Mouse (Mus musculus) liver, embryonic 14.5 days (tissue): ENCODE measurements around the gene Vipr1. TPM values are rescaled to one million over a fixed set of nuclear protein-coding genes. Genes with fewer than 3 reads are reported as not detected.
A peak's percentile ranks its signal among the peaks of the same experiment; 100 is the strongest.

Experiments
- ATAC-seq: fragments of 200-750 bp; cut with Nextera tagmentation; 2 replicates; pipeline ENCODE4 v1.8.0; 2017; ENCODE audit warnings: moderate number of reproducible peaks, mild to moderate bottlenecking, moderate library complexity; ENCODE audit not compliant: insufficient read depth
- DNase-seq, 3 experiments: peaks; one replicate each; pipeline ENCODE4 v3.0.0-alpha.2; 2012 to 2013; ENCODE audit warnings: low read depth in 3 of 3, low spot score in 3 of 3
- H3K27ac ChIP-seq: fragments of 300-500 bp; sonication (generic); 2 replicates; pipeline ENCODE4 v1.5.1; 2014; ENCODE audit warnings: moderate library complexity, mild to moderate bottlenecking, control low read depth, inconsistent platforms
- H3K27me3 ChIP-seq: fragments of 300-500 bp; sonication (generic); 2 replicates; pipeline ENCODE4 v1.6.1; 2014; ENCODE audit warnings: mild to moderate bottlenecking, low read length, moderate library complexity; ENCODE audit not compliant: control insufficient read depth, insufficient read depth
- H3K36me3 ChIP-seq: fragments of 300-500 bp; sonication (generic); replicated peaks from 2 replicates; pipeline ENCODE4 v1.6.1; 2014; ENCODE audit warnings: low read depth; ENCODE audit not compliant: control insufficient read depth, insufficient read depth
- H3K4me1 ChIP-seq, 2 experiments: fragments of 200-500 bp in 1 of 2; fragments of 300-500 bp in 1 of 2; sonication (generic) in 1 of 2; replicated peaks; 2 replicates each; pipeline ENCODE4 v1.6.1; 2012 to 2014; ENCODE audit warnings: antibody characterized with exemption in 1 of 2, inconsistent platforms in 1 of 2, low read length in 1 of 2; ENCODE audit not compliant: control insufficient read depth in 2 of 2, insufficient read depth in 2 of 2
- H3K4me2 ChIP-seq: fragments of 300-500 bp; sonication (generic); 2 replicates; pipeline ENCODE4 v1.6.1; 2014; ENCODE audit warnings: low read depth, mild to moderate bottlenecking, control low read depth, moderate library complexity
- H3K4me3 ChIP-seq, 2 experiments: fragments of 200-500 bp in 1 of 2; fragments of 300-500 bp in 1 of 2; sonication (generic) in 1 of 2; 2 replicates each; pipeline ENCODE4 v1.5.1; 2012 to 2014; ENCODE audit warnings: low read depth in 2 of 2, low read length in 2 of 2, mild to moderate bottlenecking in 2 of 2, control low read depth in 1 of 2, inconsistent platforms in 1 of 2, moderate library complexity in 1 of 2; ENCODE audit not compliant: insufficient read depth in 1 of 2
- H3K9ac ChIP-seq: fragments of 300-500 bp; sonication (generic); replicated peaks from 2 replicates; pipeline ENCODE4 v1.6.1; 2014; ENCODE audit warnings: mild to moderate bottlenecking, control low read depth, moderate library complexity
- H3K9me3 ChIP-seq: fragments of 300-500 bp; sonication (generic); 2 replicates; pipeline ENCODE4 v1.6.1; 2016; ENCODE audit warnings: low read length, mixed read lengths; ENCODE audit not compliant: control insufficient read depth
- CTCF ChIP-seq: IDR thresholded peaks from 2 replicates; pipeline ENCODE4 v1.5.1; 2016; ENCODE audit warnings: antibody characterized with exemption, low read depth, control low read depth
- EP300 ChIP-seq: IDR thresholded peaks from 2 replicates; pipeline ENCODE4 v1.6.1; 2016; ENCODE audit warnings: antibody characterized with exemption, low read depth
- WGBS: fragments of 180-500 bp; shearing (Covaris S2); extraction: QIAGEN DNeasy Blood & Tissue Kit; methylation state at CpG from one replicate; pipeline ENCODE4 v1.1.7; 2014; ENCODE audit not compliant: insufficient replicate concordance; 5-methylcytosine and 5-hydroxymethylcytosine counted together
- polyA plus RNA-seq, 2 experiments: library from polyadenylated mRNA; depleted of rRNA in 1 of 2; stranded (reverse) in 1 of 2; unstranded in 1 of 2; fragments of >200 nt; fragmentation: Nextera tagmentation in 1 of 2; extraction: Ambion mirVana in 1 of 2; gene quantifications; 2 replicates each; pipeline versions ENCODE4 v1.2.1 to v1.2.3; 2012 to 2014

Gene Vipr1
- polyA plus RNA-seq, 2 experiments = 0.26 to 0.46 TPM

GRCm38 (mm10) chr9:121666957-121667630 lies 24.6 kb downstream of the Vipr1 start:
- Histone ChIP-seq H3K9me3 (no peaks in the 10 kb centered on the region), H3K9ac (no peak overlapping the region), H3K36me3 (no peaks in the 10 kb centered on the region), H3K4me2 (no peak overlapping the region), H3K27ac (no peak overlapping the region), H3K4me1 (peaks cover 0 to 2% of the 10 kb centered on the region in 2 experiments; a peak in 1 of 4 replicates), H3K4me3 (no peak overlapping the region), H3K27me3 (peaks cover 8% of the 10 kb centered on the region; the same call in 1 of the 2 replicates)
- ATAC-seq = no peak
- 66% methylated on average over 16 of the region's 16 CpGs for whole genome bisulfite sequencing
- no peak for TF ChIP-seq CTCF
- TF ChIP-seq EP300 = no peak
- DNase-seq = no peak

GRCm38 (mm10) chr9:121667822-121668221 lies 25.3 kb downstream of the Vipr1 start:
- no peaks in the 10 kb centered on the region for H3K9me3 ChIP-seq
- ATAC-seq (no peak), DNase-seq (no peak)
- no peak overlapping the region for H3K9ac ChIP-seq
- H3K4me3 ChIP-seq = no peak overlapping the region
- 58% methylated on average over 11 of the region's 11 CpGs for WGBS
- peaks cover 0 to 5% of the 10 kb centered on the region in 2 experiments; a peak in 1 of 4 replicates for H3K4me1 ChIP-seq
- no peak for TF ChIP-seq CTCF
- TF ChIP-seq EP300 = no peak
- H3K4me2 ChIP-seq = no peak overlapping the region
- H3K27me3 ChIP-seq = peaks cover 8% of the 10 kb centered on the region; the same call in 1 of the 2 replicates
- H3K27ac ChIP-seq = no peak overlapping the region
- H3K36me3 ChIP-seq = no peaks in the 10 kb centered on the region

GRCm38 (mm10) chr9:121669348-121669791 lies 26.9 kb downstream of the Vipr1 start:
- whole genome bisulfite sequencing = 1% methylated on average over 28 of the region's 28 CpGs
- no peak for DNase-seq
- no peak for ATAC-seq
- H3K9ac ChIP-seq = no peak overlapping the region
- no peak overlapping the region for H3K4me3 ChIP-seq
- no peak for TF ChIP-seq EP300
- peak; percentile 79 for TF ChIP-seq CTCF
- H3K36me3 ChIP-seq = no peaks in the 10 kb centered on the region
- H3K4me2 ChIP-seq = peak overlapping the region; percentile 38
- H3K4me1 ChIP-seq = peaks cover 0 to 5% of the 10 kb centered on the region in 2 experiments; a peak in 1 of 4 replicates
- peaks cover 8% of the 10 kb centered on the region; the same call in 1 of the 2 replicates for H3K27me3 ChIP-seq
- H3K9me3 ChIP-seq = no peaks in the 10 kb centered on the region
- no peak overlapping the region for H3K27ac ChIP-seq

GRCm38 (mm10) chr9:121671300-121671699 lies 28.8 kb downstream of the Vipr1 start:
- Histone ChIP-seq H3K4me1 (peaks cover 0 to 5% of the 10 kb centered on the region in 2 experiments; a peak in 1 of 4 replicates), H3K27me3 (peaks cover 8% of the 10 kb centered on the region; the same call in 1 of the 2 replicates), H3K4me2 (no peak overlapping the region), H3K27ac (no peak overlapping the region), H3K36me3 (no peaks in the 10 kb centered on the region), H3K4me3 (no peak overlapping the region), H3K9me3 (no peaks in the 10 kb centered on the region), H3K9ac (no peak overlapping the region)
- no peak for ATAC-seq
- peak; percentile 15 to 28 (median 17) for DNase-seq
- WGBS = 11% methylated on average over 7 of the region's 7 CpGs
- TF ChIP-seq CTCF (peak; percentile 81), EP300 (no peak)

GRCm38 (mm10) chr9:121672311-121672710 lies 29.8 kb downstream of the Vipr1 start:
- Histone ChIP-seq H3K4me1 (peaks cover 0 to 10% of the 10 kb centered on the region in 2 experiments; a peak in 2 of 4 replicates), H3K4me3 (no peak overlapping the region), H3K9me3 (no peaks in the 10 kb centered on the region), H3K27ac (no peak overlapping the region), H3K9ac (no peak overlapping the region), H3K4me2 (no peak overlapping the region), H3K36me3 (no peaks in the 10 kb centered on the region), H3K27me3 (peaks cover 8% of the 10 kb centered on the region; the same call in 1 of the 2 replicates)
- no peak for DNase-seq
- no peak for ATAC-seq
- 12% methylated on average over 5 of the region's 5 CpGs for WGBS
- TF ChIP-seq EP300 = no peak
- TF ChIP-seq CTCF = no peak
